In the genomic region with DNA sequence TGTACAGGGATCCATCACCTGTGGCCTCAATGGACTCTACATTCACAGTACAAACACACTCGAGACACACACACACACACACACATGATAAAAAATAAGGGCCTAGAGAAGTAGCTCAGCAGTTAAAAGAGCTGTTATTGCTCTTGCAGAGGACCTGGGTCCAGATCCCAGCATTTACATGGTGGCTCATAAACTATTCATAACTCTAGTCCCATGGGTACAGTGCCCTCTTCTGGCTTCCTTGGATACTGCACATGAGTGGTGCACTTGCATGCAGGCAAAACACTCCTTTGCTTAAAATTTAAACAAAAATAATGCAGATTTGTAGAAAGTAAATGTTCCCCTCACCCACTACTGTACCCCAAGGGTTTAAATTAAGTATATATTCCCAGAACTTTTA, we compare ENCODE assay signal across 13 mouse cellular contexts. TPM values are rescaled to one million over a fixed set of nuclear protein-coding genes. Genes with fewer than 3 reads are reported as not detected.
DNase-seq lines count a peak whose midpoint lies in the region; ATAC-seq lines count a peak whose summit lies in the region.
"Had no signal": no experiment of that assay in that cellular context is flagged by ENCODE, and none has a peak within 500 bp of the region (broad histone marks: within the 10 kb centered on the region; RNA-seq: fewer than 3 reads in every experiment).

No protein-coding gene starts in this region.

- H3K9ac ChIP-seq in hindbrain, embryonic 11.5 days (ENCODE audit: low read depth, low read length) = no peak overlapping the region
- no peak overlapping the region for H3K9ac ChIP-seq in hindbrain, embryonic 14.5 days
- H3K9ac ChIP-seq: embryonic facial prominence, embryonic 15.5 days; limb, embryonic 15.5 days; neural tube, embryonic 12.5 days had no signal

- WGBS in hindbrain, embryonic 11.5 days = 92% methylated on average over 1 of the region's 1 CpGs
- 97% methylated on average over 1 of the region's 1 CpGs for WGBS in hindbrain, embryonic 14.5 days

- H3K36me3 ChIP-seq in hindbrain, embryonic 11.5 days (ENCODE audit: control insufficient read depth, insufficient read depth, low read length) = 0 out of 2 replicates have a peak, but pooled peaks cover 2% of the 10 kb centered on the region
- peaks cover 23% of the 10 kb centered on the region for H3K36me3 ChIP-seq in hindbrain, embryonic 14.5 days (replicated peaks; ENCODE audit: control insufficient read depth, insufficient read depth)

- no peak overlapping the region for H3K4me2 ChIP-seq in hindbrain, embryonic 11.5 days (replicated peaks; ENCODE audit: low read depth, low read length)
- H3K4me2 ChIP-seq in hindbrain, embryonic 14.5 days (replicated peaks) = no peak overlapping the region
- H3K4me2 ChIP-seq: embryonic facial prominence, embryonic 15.5 days; limb, embryonic 15.5 days; neural tube, embryonic 12.5 days had no signal

- no peak for ATAC-seq in hindbrain, embryonic 11.5 days (ENCODE audit: low FRiP score)
- no peak for ATAC-seq in hindbrain, embryonic 14.5 days (ENCODE audit: low FRiP score)
- peak; percentile 75 for ATAC-seq in erythroblast, adult 5-6 weeks (replicated peaks; ENCODE audit: low FRiP score, poor library complexity, severe bottlenecking)

- intact Hi-C loops in heart, postnatal 25 days (cut with DNase I) = no loop called here

- no peak overlapping the region for H3K4me3 ChIP-seq in hindbrain, embryonic 11.5 days (ENCODE audit: low read depth, low read length)
- no peak overlapping the region for H3K4me3 ChIP-seq in hindbrain, embryonic 14.5 days (replicated peaks; ENCODE audit: low read length)
- H3K4me3 ChIP-seq: embryonic facial prominence, embryonic 15.5 days; limb, embryonic 15.5 days; neural tube, embryonic 12.5 days had no signal

- H3K27me3 ChIP-seq in hindbrain, embryonic 11.5 days (ENCODE audit: control insufficient read depth, insufficient read depth, low read length) = no peaks in the 10 kb centered on the region
- no peaks in the 10 kb centered on the region for H3K27me3 ChIP-seq in hindbrain, embryonic 14.5 days (ENCODE audit: control insufficient read depth, insufficient read depth, low read length)
- H3K27me3 ChIP-seq: embryonic facial prominence, embryonic 15.5 days; limb, embryonic 15.5 days; neural tube, embryonic 12.5 days had no signal

- H3K4me1 ChIP-seq in hindbrain, embryonic 11.5 days (replicated peaks; ENCODE audit: control insufficient read depth, insufficient read depth, low read length) = no peaks in the 10 kb centered on the region
- H3K4me1 ChIP-seq in hindbrain, embryonic 14.5 days (replicated peaks; ENCODE audit: control insufficient read depth, insufficient read depth, low read length) = no peaks in the 10 kb centered on the region
- H3K4me1 ChIP-seq: embryonic facial prominence, embryonic 15.5 days; limb, embryonic 15.5 days; neural tube, embryonic 12.5 days had no signal

- H3K27ac ChIP-seq in hindbrain, embryonic 11.5 days (ENCODE audit: low read depth, low read length) = no peak overlapping the region
- no peak overlapping the region for H3K27ac ChIP-seq in hindbrain, embryonic 14.5 days
- H3K27ac ChIP-seq: embryonic facial prominence, embryonic 15.5 days; limb, embryonic 15.5 days; neural tube, embryonic 12.5 days had no signal

- DNase-seq in hindbrain, embryonic 11.5 days (ENCODE audit: low spot score) = peak; percentile 35
- no peak for DNase-seq in hindbrain, embryonic 14.5 days (ENCODE audit: low spot score)
- DNase-seq in thymus, postnatal 4 days = peak; percentile 40
- no peak for DNase-seq in thymus, postnatal 36 days
- no peak for DNase-seq in right cerebral cortex, adult 18-20 months
- no peak for DNase-seq in adrenal gland, adult 18-20 months (ENCODE audit: low spot score in 2 of 2)
- DNase-seq in heart, postnatal 25 days (ENCODE audit: low spot score) = no peak
- DNase-seq: kidney, adult 9 months had no signal

- no peaks in the 10 kb centered on the region for H3K9me3 ChIP-seq in hindbrain, embryonic 11.5 days (ENCODE audit: control insufficient read depth, low read length)
- H3K9me3 ChIP-seq in hindbrain, embryonic 14.5 days (ENCODE audit: control insufficient read depth, low read length) = no peaks in the 10 kb centered on the region
- H3K9me3 ChIP-seq: embryonic facial prominence, embryonic 15.5 days; limb, embryonic 15.5 days; neural tube, embryonic 12.5 days had no signal

RNA-seq across cellular contexts. Expression of a gene that starts 8.7 kb away (rescaled TPM):
- polyA plus RNA-seq in hindbrain, embryonic 11.5 days (2014; fragmentation: Nextera tagmentation; extraction: Ambion mirVana) = not detected in 2 replicates
- polyA plus RNA-seq in hindbrain, embryonic 14.5 days (2014; fragmentation: Nextera tagmentation; extraction: Ambion mirVana) = not detected in 2 replicates
- not detected in 2 replicates for total RNA-seq in erythroblast, adult 5-6 weeks (2015; ENCODE audit: low replicate concordance)
- not detected in 2 replicates for total RNA-seq in erythroblast, adult 5-6 weeks (2017; ENCODE audit: low replicate concordance)
- total RNA-seq in adrenal gland, adult 18-20 months (2021) = not detected
- not detected for total RNA-seq in heart, postnatal 25 days (2021)
- polyA plus RNA-seq: gonadal fat pad, adult 2 months; limb, embryonic 15.5 days had no signal

RNA-seq across cellular contexts. Expression of a gene that starts 11.5 kb away (rescaled TPM):
- not detected in 2 replicates for polyA plus RNA-seq in hindbrain, embryonic 11.5 days (2014; fragmentation: Nextera tagmentation; extraction: Ambion mirVana)
- polyA plus RNA-seq in hindbrain, embryonic 14.5 days (2014; fragmentation: Nextera tagmentation; extraction: Ambion mirVana) = not detected in 2 replicates
- not detected in 2 replicates for total RNA-seq in erythroblast, adult 5-6 weeks (2015; ENCODE audit: low replicate concordance)
- not detected in 2 replicates for total RNA-seq in erythroblast, adult 5-6 weeks (2017; ENCODE audit: low replicate concordance)
- total RNA-seq in adrenal gland, adult 18-20 months (2021) = not detected
- total RNA-seq in heart, postnatal 25 days (2021) = not detected
- polyA plus RNA-seq: gonadal fat pad, adult 2 months; limb, embryonic 15.5 days; neural tube, embryonic 12.5 days had no signal

RNA-seq across cellular contexts. Expression of a gene that starts 34.8 kb away (rescaled TPM):
- 279 and 298 TPM in 2 replicates for polyA plus RNA-seq in hindbrain, embryonic 11.5 days (2014; fragmentation: Nextera tagmentation; extraction: Ambion mirVana)
- 434 and 467 TPM in 2 replicates for polyA plus RNA-seq in hindbrain, embryonic 14.5 days (2014; fragmentation: Nextera tagmentation; extraction: Ambion mirVana)
- 270 and 279 TPM in 2 replicates for total RNA-seq in erythroblast, adult 5-6 weeks (2015; ENCODE audit: low replicate concordance)
- 328 and 353 TPM in 2 replicates for total RNA-seq in erythroblast, adult 5-6 weeks (2017; ENCODE audit: low replicate concordance)
- total RNA-seq in adrenal gland, adult 18-20 months (2021) = 100 to 1,000 TPM; 110 to 116 TPM
- total RNA-seq in heart, postnatal 25 days (2021) = 100 to 1,000 TPM; 178 to 193 TPM

Comparison
In these comparisons a context has a peak if more than half of its experiments do, and no peak if none do; other contexts are left out.
1. DNase-seq: peak in hindbrain, embryonic 11.5 days (single experiment) and thymus, postnatal 4 days (single experiment); none in hindbrain, embryonic 14.5 days (single experiment), thymus, postnatal 36 days (0 of 2), right cerebral cortex, adult 18-20 months (single experiment), adrenal gland, adult 18-20 months (0 of 2) and heart, postnatal 25 days (single experiment).